Mouse (Mus musculus): ENCODE measurements at regions not wholly inside any gene's neighbourhood (a gene's known extent, or its start where the extent isn't known, plus 50 kb on each side); places are given as distances from the start of the nearest gene placed in this dataset.

DNA sequence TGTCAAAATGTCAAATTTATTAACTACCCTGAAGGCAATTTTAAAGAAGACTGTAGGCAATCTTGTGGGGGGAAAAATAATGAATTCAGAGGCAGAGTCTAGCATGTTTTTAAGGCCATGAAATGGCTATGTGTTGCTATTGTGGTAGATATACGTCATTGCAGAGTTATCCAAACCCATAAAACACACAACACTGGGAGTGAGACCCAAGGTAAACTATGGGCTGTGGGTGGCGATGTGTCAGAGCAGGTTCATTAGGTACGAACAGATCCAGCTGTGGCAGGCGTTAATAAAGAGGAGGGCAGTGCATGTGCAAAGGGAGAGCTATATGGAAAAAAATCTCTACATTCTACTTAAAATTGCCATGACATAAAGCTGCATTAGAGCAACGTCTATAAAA is 189.4 kb upstream of the Btg1 start:
- no peak for DNase-seq

DNA sequence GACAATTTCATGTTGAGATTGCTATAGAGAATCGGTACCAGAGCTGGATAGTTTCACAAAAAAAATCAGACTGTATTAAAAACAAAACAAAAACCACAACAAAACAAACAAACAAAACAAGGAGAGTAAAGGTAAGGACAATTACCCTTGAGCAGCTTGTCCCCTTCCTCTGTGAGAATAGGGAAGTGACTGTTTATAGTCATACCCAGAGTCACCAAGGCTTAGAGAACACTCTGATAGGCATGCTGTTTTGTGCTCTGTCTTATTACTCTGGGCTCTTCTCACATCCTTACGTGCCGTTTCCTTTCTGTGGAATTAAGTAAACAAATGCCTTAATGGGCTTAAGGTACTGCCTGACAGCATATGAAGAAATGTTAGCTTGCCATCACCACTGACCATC is 186.7 kb upstream of the Btg1 start:
- DNase-seq: no peak

- DNase-seq: no peak
Observed at GRCm38 (mm10) chr10:96435109-96435508, 181.7 kb upstream of the Btg1 start.

DNA sequence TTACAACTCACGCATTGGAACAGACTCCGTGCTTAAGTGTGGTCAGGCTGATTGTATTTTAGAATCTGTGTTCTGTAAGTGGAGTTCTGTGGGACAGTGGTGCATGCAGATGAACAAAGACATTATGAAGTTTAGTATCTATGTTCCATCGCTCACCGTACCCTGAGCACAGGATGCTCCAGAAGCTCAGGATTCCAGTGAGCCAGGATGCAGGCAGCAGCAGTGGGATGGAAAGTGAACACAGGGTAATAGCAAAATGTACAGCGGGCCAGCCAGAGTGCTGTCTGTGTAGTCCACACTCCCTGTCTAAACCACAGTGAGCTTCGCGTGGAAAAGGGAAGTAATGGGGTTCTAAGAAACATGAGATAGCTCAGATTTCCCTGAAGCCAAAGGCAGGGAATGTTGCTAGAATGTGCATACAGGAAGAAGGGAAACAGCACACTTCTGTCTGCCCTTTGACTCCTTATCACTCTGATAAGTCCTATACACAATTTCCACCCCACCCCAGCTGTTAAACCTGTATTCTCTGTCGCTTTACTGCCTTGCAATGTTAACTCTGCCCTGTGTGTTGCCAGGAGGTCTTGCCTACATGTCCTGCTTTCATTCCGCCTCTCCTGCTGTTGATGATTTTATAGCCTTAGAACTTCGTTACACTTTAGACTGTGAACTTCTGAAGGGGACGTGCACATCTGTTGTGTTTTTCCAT is 178.3 kb upstream of the Btg1 start:
- DNase-seq: no peak

- no peak for DNase-seq
Observed at GRCm38 (mm10) chr10:96442165-96442564, 174.6 kb upstream of the Btg1 start.

DNA sequence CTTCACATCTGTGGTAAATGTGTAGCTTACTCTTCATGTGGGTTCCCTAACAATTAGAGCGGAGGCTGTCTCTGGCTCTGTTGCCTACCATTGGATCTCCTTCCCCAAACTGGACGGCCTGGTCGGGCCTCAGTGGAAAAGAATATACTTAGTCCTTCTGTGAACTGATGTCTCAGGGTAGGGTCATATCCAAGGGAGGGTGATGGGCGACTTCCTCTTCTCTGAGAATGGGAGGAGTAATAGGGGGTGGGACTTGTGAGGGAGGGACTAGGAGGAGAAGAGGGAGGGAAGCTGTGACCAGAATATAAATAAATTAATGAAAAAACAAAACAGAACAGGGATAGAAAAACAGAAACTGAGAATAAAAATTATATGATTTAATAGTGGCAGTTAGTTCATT is 166.5 kb upstream of the Btg1 start:
- DNase-seq: no peak

GRCm38 (mm10) chr10:96454857-96455256 is 161.9 kb upstream of the Btg1 start:
- DNase-seq: no peak

DNA sequence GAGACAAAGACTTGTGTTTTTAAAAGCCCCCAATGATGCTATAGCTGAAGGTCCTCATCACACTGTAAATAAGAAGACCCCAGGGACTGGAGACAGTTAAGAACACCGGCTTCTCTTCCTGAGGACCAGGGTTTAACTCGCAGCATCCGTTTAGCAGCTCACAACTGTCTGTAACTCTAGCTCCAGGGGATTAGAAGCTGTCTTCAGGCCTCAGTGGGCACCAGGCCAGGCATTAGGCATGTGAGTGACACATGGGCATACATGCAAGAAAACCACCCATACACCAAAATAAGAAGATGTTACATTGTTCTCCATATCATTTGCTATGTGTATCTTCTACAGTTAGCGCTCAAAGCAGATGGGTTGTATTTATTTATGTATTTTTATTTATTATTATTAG is 158.3 kb upstream of the Btg1 start:
- DNase-seq: no peak

DNA sequence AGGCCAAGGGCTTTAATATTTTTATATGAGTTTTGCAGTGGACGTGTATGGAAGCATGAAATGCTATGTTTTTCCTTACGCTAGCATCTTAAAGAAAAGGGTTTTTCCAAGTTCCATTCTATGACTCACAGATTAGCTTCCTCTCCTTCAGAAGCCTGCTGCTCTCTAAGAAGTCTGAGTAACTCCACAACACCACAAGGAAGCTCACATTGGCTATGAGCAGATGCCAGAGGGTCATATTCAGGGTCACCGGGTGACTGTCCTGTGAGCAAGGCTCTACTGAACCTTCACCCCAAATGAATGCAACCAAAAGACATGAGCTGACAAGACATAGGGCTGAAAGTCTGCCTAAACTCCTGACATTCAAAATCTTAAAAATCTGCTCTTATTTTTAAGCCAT is 157.6 kb upstream of the Btg1 start:
- DNase-seq: no peak

- no peak for DNase-seq
Observed at GRCm38 (mm10) chr10:96460151-96460550, 156.7 kb upstream of the Btg1 start.

DNA sequence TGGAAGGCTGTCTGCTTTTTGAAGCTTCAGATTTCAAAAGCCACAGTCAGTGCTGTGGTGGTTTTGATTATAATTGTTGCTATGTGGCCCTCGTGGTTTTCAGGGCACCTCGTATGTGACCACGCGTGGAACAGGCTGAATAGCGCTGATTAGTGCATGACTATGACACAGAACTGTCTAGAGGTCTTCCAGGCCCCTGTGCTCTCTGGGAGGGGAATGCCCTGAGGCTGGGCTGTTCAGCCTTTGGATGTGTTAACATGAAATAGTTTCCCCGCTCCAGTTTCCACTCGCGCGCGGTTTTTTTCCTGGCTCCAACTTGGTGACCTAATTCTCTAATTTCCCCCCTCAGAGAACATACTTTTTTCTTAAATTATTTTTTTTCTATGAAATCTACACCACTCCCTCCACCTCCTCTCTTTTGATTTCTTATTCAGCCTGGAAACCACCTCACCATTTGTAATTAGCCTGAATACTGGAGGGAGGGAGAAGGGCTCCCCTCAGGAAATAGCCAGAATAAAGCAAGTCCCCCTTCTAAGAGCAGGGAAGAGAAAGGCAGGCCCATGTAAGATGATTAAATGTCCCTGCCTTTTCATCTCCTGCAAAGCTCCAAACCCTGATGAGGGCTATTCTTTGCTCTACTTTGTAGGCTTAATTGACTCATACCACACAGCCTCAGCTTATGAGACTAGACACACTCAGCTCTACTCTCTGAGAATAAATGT is 156.0 kb upstream of the Btg1 start:
- DNase-seq: no peak

DNA sequence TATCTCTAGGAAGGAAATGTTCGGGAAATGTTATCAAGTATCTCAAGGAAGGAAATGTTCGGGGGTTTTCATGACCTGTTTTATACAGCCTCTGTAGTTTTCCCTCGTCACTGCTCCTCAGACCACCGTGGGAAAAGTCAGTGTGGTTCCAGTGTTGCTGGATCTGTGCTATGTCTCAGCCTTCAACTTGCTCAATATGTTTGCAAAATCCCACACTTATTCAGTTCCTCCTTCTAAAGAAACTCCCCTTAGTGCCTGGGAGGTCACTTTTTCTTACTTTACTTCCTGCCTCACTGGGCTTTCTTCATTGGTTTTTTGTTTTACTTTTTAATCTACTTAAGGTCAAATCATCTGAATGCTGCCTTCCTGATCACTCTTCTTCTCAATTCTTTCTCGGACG is 150.8 kb upstream of the Btg1 start:
- DNase-seq: no peak

- DNase-seq: no peak
Observed at GRCm38 (mm10) chr10:96466845-96467244, 150.0 kb upstream of the Btg1 start.

- no peak for DNase-seq
Observed at GRCm38 (mm10) chr10:96467661-96468060, 149.1 kb upstream of the Btg1 start.

DNA sequence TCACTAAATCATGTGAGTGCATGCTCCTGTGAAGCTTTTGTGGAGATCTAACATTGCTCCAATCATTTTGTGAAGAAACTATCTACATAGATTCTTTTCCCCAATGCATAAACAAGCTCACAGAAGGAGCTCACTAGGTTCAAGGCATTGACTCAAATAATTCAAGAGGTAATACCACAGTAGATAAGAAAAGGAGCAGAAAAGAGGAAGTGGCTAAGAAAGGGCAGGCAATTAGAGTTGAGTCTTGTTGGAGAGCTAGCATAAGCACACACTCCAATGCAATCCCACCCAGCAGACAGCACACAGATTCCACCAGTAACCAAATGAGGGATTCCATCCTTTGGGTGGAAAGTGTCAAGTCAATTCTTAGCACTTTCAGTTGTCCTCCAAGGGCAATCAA is 145.3 kb upstream of the Btg1 start:
- no peak for DNase-seq

DNA sequence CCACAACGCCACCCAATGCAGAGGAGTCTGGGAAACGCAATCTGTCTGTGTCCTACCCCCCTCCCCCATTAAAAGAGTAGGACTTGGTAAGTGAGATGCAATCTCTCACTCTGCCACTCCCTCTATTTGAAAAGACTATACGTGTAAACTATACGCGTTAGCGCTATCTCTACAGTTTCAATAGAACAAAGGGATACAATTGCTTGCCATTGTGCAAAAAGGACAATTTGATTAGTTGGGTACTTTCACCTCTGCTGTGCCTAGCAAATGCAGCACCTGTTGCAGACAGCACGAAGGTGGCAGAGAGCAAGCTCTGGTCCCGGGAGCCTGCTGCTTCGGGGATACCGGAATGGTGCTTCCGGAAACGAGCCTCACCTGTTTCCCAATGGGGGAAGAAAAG is 137.5 kb upstream of the Btg1 start:
- DNase-seq: no peak

DNA sequence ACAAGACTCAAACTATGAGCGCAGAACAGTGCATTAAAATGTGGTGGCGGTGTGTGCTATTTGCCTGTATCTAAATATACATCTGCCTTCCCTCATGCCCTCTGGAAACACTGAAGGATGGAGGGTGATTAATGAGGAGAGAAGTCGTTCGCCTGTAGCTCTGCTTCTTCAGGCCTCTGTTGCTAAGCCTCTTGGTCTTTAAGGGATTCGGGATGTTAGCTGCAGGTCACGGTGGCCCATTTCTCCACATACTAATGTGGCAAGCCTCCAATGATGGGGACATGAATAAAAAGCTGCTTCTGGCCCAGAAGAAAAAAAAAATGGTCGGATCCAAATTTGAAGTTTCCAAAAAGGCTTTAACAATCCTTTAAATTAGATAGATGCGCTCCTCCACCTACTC is 137.0 kb upstream of the Btg1 start:
- no peak for DNase-seq

GRCm38 (mm10) chr10:96480453-96481324 is 136.1 kb upstream of the Btg1 start:
- DNase-seq: no peak

GRCm38 (mm10) chr10:96481325-96481638 is 135.5 kb upstream of the Btg1 start:
- DNase-seq: no peak

DNA sequence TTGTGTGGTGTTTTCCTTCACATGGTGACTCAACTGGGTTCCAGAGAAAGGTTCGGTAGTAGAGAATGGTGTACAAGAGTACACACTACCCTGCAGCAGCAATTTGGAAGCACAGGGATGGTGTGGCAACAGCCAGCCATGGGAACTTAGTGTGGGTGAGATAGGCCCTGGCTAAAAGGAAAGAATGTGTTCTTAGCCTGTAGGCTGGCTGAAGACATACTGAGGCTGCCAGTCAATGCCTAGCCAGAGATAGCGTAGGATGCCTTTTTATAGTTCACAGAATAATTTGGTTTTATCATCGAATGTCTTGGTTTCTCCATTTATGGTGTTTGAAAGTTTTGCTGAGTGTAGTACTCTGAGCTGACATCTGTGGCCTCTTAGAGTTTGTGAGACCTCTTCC is 130.1 kb upstream of the Btg1 start:
- DNase-seq: no peak

- no peak for DNase-seq
Observed at GRCm38 (mm10) chr10:96493706-96494105, 123.1 kb upstream of the Btg1 start.

DNA sequence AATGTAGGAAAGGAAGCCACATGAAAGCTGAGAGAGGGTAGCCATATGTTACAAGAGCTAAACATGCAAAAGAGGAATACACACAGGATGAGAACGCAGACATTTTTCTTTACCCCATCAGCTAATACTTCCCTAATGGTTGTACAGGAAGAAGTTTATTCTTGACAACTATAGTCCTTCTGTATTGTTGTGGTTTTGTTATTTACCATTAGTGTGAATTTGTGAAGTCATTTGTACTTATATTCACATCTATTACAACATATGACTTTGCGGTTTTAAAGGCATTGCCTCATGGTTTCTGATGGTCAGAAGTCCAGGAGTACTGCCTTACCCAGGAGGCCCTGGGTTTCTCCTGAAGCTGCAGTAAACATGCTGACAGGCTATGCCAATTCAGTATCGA is 120.1 kb upstream of the Btg1 start:
- no peak for DNase-seq

DNA sequence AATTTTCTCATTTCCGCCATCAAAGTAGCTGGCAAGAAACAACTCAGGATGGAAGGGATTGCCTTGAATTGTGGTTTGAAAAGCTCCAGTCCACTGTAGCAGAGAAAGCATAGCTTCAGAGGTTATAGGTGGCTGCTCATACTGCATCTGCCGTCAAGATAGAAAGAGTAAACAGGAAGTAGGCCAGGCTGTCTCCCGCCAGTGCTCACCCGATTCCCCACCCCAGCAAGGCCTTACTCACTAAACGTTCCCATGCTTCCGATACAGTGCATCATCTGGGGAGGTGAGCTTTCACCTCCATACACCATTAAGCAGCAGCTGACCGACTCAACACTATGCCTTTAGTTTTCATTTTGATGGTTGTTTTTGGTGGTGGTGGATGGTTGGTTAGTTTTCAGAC is 119.3 kb upstream of the Btg1 start:
- no peak for DNase-seq

Data from heart, adult 18-20 months (tissue).